9 mouse cellular contexts compared by ENCODE assay signal in the genomic region with DNA sequence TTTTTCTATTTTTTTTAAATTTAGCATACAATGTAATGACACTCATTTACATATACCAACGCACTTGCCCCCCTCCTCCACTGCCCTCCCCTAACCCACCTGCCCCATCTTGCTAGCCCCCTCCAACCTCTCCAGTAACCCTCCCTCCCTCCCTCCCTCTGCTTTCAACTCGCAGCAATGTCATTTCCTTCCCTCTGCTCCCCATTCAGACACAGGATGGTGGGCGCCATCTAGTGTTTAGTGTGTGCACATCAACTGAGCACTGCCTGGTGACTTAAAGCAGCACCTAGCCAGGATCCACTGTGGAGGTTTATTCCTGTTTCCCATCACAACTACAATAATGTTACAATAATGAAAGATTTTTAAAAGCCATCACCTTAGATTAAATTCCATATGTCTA.
DNase-seq lines count a peak whose midpoint lies in the region; ATAC-seq and TF ChIP-seq lines count a peak whose summit lies in the region.
"Had no signal": no experiment of that assay in that cellular context is flagged by ENCODE, and none has a peak within 500 bp of the region (broad histone marks: within the 10 kb centered on the region; RNA-seq: fewer than 3 reads in every experiment).

No protein-coding gene starts in this region.

- H3K9me3 ChIP-seq in CH12.LX (replicated peaks; ENCODE audit: low read length): no peaks in the 10 kb centered on the region
- no peaks in the 10 kb centered on the region for H3K9me3 ChIP-seq in heart, embryonic 11.5 days (replicated peaks; ENCODE audit: control insufficient read depth, low read length)
- H3K9me3 ChIP-seq in lung, embryonic 14.5 days (ENCODE audit: low read depth, low read length): no peaks in the 10 kb centered on the region
- H3K9me3 ChIP-seq: heart, embryonic 13.5 days had no signal

- H3K9ac ChIP-seq in CH12.LX (ENCODE audit: insufficient read depth, low read depth): no peak overlapping the region
- no peak overlapping the region for H3K9ac ChIP-seq in heart, embryonic 11.5 days (ENCODE audit: low read depth, low read length)
- H3K9ac ChIP-seq in lung, embryonic 14.5 days: no peak overlapping the region
- H3K9ac ChIP-seq: heart, embryonic 13.5 days had no signal

- no peak for TF ChIP-seq EP300 in CH12.LX (IDR thresholded peaks at IDR 0.05; ENCODE audit: low read length)

- TF ChIP-seq CTCF in CH12.LX (conservative IDR thresholded peaks at IDR 0.05 in 1 of 2, IDR thresholded peaks at IDR 0.05 in 1 of 2; ENCODE audit: low read depth in 2 of 2, low read length in 2 of 2): peak; percentile 50 to 78
- peak; percentile 85 for TF ChIP-seq CTCF in lung, embryonic 14.5 days (IDR thresholded peaks at IDR 0.05; ENCODE audit: low read depth)

- no peak overlapping the region for H3K4me2 ChIP-seq in CH12.LX (ENCODE audit: insufficient read depth, low read depth, poor library complexity, severe bottlenecking)
- H3K4me2 ChIP-seq in heart, embryonic 11.5 days: no peak overlapping the region
- H3K4me2 ChIP-seq in lung, embryonic 14.5 days: no peak overlapping the region
- H3K4me2 ChIP-seq: heart, embryonic 13.5 days had no signal

- H3K4me1 ChIP-seq in CH12.LX (ENCODE audit: control insufficient read depth in 1 of 2, insufficient read depth in 2 of 2): no peaks in the 10 kb centered on the region
- H3K4me1 ChIP-seq in heart, embryonic 11.5 days (ENCODE audit: control insufficient read depth, insufficient read depth, low read length): no peaks in the 10 kb centered on the region
- no peaks in the 10 kb centered on the region for H3K4me1 ChIP-seq in lung, embryonic 14.5 days (ENCODE audit: insufficient read depth)
- H3K4me1 ChIP-seq: heart, embryonic 13.5 days had no signal

- H3K4me3 ChIP-seq in CH12.LX (replicated peaks in 1 of 3; ENCODE audit: low read depth in 2 of 3, low read length in 2 of 3, poor library complexity in 1 of 3): no peak overlapping the region
- no peak overlapping the region for H3K4me3 ChIP-seq in heart, embryonic 11.5 days (ENCODE audit: low read depth, low read length)
- H3K4me3 ChIP-seq in lung, embryonic 14.5 days (ENCODE audit: low read depth, low read length): no peak overlapping the region
- H3K4me3 ChIP-seq: heart, embryonic 13.5 days had no signal

- WGBS in heart, embryonic 11.5 days (ENCODE audit: insufficient replicate concordance): 1% methylated on average over 3 of the region's 3 CpGs
- WGBS in lung, embryonic 14.5 days: 7% methylated on average over 3 of the region's 3 CpGs

- in situ Hi-C loops in CH12.LX (cut with MboI; ENCODE audit: low pct_ligation_motif_present, low pct_unique_long_range_greater_than_20kb, low sequenced_read_pairs): loop anchor here (10.0 kb wide), 2 partner anchors 231 to 461 kb away; no protein-coding TSS in a partner anchor

- H3K79me2 ChIP-seq in CH12.LX (replicated peaks; ENCODE audit: control insufficient read depth, extremely low read depth, insufficient read depth, poor library complexity, severe bottlenecking): no peaks in the 10 kb centered on the region

- 0 out of 2 replicates have a peak, but pooled peaks have one; percentile 46 for ATAC-seq in heart, embryonic 11.5 days (replicated peaks; ENCODE audit: insufficient number of reproducible peaks, low FRiP score, low TSS enrichment)
- ATAC-seq in lung, embryonic 14.5 days (ENCODE audit: insufficient read depth): no peak; the same call in 1 of the 2 replicates

- dilution Hi-C loops in CH12.LX (cut with MboI; ENCODE audit: extremely low pct_ligation_motif_present, extremely low pct_unique_long_range_greater_than_20kb, low sequenced_read_pairs): no loop called here

- DNase-seq in CH12.LX (ENCODE audit: extremely low read depth) (peak; percentile 77), adipocyte (ENCODE audit: low spot score) (peak; percentile 70)
- peak; percentile 28 to 60 for DNase-seq in cerebellum, postnatal 4 days (ENCODE audit: low spot score in 2 of 2)
- DNase-seq in kidney, postnatal 10 days: peak; percentile 73
- peak; percentile 86 for DNase-seq in lung, embryonic 14.5 days
- DNase-seq in ovary, postnatal 36 days (ENCODE audit: low spot score): peak; percentile 44
- DNase-seq in natural killer cell, adult 2 months (ENCODE audit: low spot score in 2 of 2): no peak

- peak; percentile 69 for TF ChIP-seq RAD21 in CH12.LX (IDR thresholded peaks at IDR 0.05; ENCODE audit: low read depth, low read length)

- H3K27ac ChIP-seq in CH12.LX (ENCODE audit: insufficient read depth, low read depth): no peak overlapping the region
- H3K27ac ChIP-seq in heart, embryonic 11.5 days (ENCODE audit: low read depth, low read length): no peak overlapping the region
- H3K27ac ChIP-seq in lung, embryonic 14.5 days (ENCODE audit: low read depth): no peak overlapping the region
- H3K27ac ChIP-seq: heart, embryonic 13.5 days had no signal

- H3K27me3 ChIP-seq in CH12.LX (replicated peaks): no peaks in the 10 kb centered on the region
- H3K27me3 ChIP-seq in heart, embryonic 11.5 days (ENCODE audit: control insufficient read depth, insufficient read depth, low read length): no peaks in the 10 kb centered on the region
- H3K27me3 ChIP-seq in lung, embryonic 14.5 days (ENCODE audit: insufficient read depth, low read length): no peaks in the 10 kb centered on the region
- H3K27me3 ChIP-seq: heart, embryonic 13.5 days had no signal

- no peak for TF ChIP-seq POLR2A in CH12.LX (IDR thresholded peaks at IDR 0.05; ENCODE audit: low read depth, low read length)

- H3K36me3 ChIP-seq in CH12.LX (replicated peaks in 1 of 2; ENCODE audit: control insufficient read depth in 1 of 2, insufficient read depth in 1 of 2, low read length in 1 of 2): no peaks in the 10 kb centered on the region
- no peaks in the 10 kb centered on the region for H3K36me3 ChIP-seq in heart, embryonic 11.5 days (ENCODE audit: control insufficient read depth, insufficient read depth, low read length)
- no peaks in the 10 kb centered on the region for H3K36me3 ChIP-seq in lung, embryonic 14.5 days (ENCODE audit: insufficient read depth)
- H3K36me3 ChIP-seq: heart, embryonic 13.5 days had no signal

TF ChIP-seq in CH12.LX, 34 proteins besides CTCF, POLR2A, EP300 and RAD21:
- TF ChIP-seq MAZ (IDR thresholded peaks at IDR 0.05; ENCODE audit: low read depth, low read length) (0 out of 2 replicates have a peak, but pooled peaks have one; percentile 21), TCF12 (IDR thresholded peaks at IDR 0.05; ENCODE audit: low read depth, low read length) (no peak), SMC3 (IDR thresholded peaks at IDR 0.05; ENCODE audit: low read depth, low read length) (peak; percentile 65), IRF4 (IDR thresholded peaks at IDR 0.05; ENCODE audit: low read depth, low read length) (no peak)

Comparison
In these comparisons a context has a peak if more than half of its experiments do, and no peak if none do; other contexts are left out.
1. DNase-seq: peak in CH12.LX (single experiment), adipocyte (single experiment), cerebellum, postnatal 4 days (2 of 2), kidney, postnatal 10 days (single experiment), lung, embryonic 14.5 days (single experiment) and ovary, postnatal 36 days (single experiment); none in natural killer cell, adult 2 months (0 of 2).